Mouse (Mus musculus) ES-E14 (cell line): ENCODE data around the gene Ift88. TPM values are rescaled to one million over a fixed set of nuclear protein-coding genes. Genes with fewer than 3 reads are reported as not detected.

Source experiments
- DNase-seq: peaks from one replicate; pipeline ENCODE4 v3.0.0-alpha.2; 2013; ENCODE audit warnings: low read depth, low spot score
- H3K27ac ChIP-seq: 2 replicates; pipeline ENCODE4 v1.5.1; 2012; ENCODE audit warnings: low read depth, mild to moderate bottlenecking, low read length, moderate library complexity, mixed read lengths; ENCODE audit not compliant: poor library complexity, insufficient read depth, severe bottlenecking
- H3K36me3 ChIP-seq: 2 replicates; pipeline ENCODE4 v1.6.1; 2012; ENCODE audit warnings: mild to moderate bottlenecking, low read length, moderate library complexity, mixed read lengths; ENCODE audit not compliant: control insufficient read depth, poor library complexity, insufficient read depth, severe bottlenecking
- H3K4me1 ChIP-seq, 2 experiments: fragments of 150-350 bp in 1 of 2; sonication (generic) in 1 of 2; 2 replicates each; pipeline ENCODE4 v1.6.1; 2012; ENCODE audit warnings: low read length in 2 of 2, mild to moderate bottlenecking in 1 of 2, mixed read lengths in 1 of 2; ENCODE audit not compliant: control insufficient read depth in 2 of 2, insufficient read depth in 2 of 2, poor library complexity in 1 of 2
- H3K4me3 ChIP-seq, 2 experiments: fragments of 150-350 bp in 1 of 2; sonication (generic) in 1 of 2; 2 replicates each; pipeline ENCODE4 v1.5.1; 2012; ENCODE audit warnings: low read length in 2 of 2, low read depth in 1 of 2, mild to moderate bottlenecking in 1 of 2, mixed read lengths in 1 of 2; ENCODE audit not compliant: insufficient read depth in 1 of 2, poor library complexity in 1 of 2, severe bottlenecking in 1 of 2
- H3K9ac ChIP-seq: 2 replicates; pipeline ENCODE4 v1.6.1; 2012; ENCODE audit warnings: low read depth, mild to moderate bottlenecking, low read length, mixed read lengths; ENCODE audit not compliant: poor library complexity, insufficient read depth, severe bottlenecking
- H3K9me3 ChIP-seq: fragments of 150-350 bp; sonication (generic); 2 replicates; pipeline ENCODE4 v1.6.1; 2012; ENCODE audit warnings: low read depth, mild to moderate bottlenecking, low read length; ENCODE audit not compliant: control insufficient read depth, insufficient read depth
- CHD2 ChIP-seq: IDR thresholded peaks from 2 replicates; pipeline ENCODE4 v1.6.1; 2014; ENCODE audit warnings: mild to moderate bottlenecking, low read depth, low read length, inconsistent platforms
- HCFC1 ChIP-seq: IDR thresholded peaks from 2 replicates; pipeline ENCODE4 v1.6.1; 2012; ENCODE audit warnings: low read length, inconsistent platforms, borderline replicate concordance; ENCODE audit not compliant: insufficient read depth
- MAFK ChIP-seq: IDR thresholded peaks from 2 replicates; pipeline ENCODE4 v1.6.1; 2014; ENCODE audit warnings: mild to moderate bottlenecking, low read depth, low read length, inconsistent platforms; ENCODE audit not compliant: insufficient read depth
- ZC3H11A ChIP-seq: IDR thresholded peaks from 2 replicates; pipeline ENCODE4 v1.6.1; 2012; ENCODE audit warnings: low read depth, mild to moderate bottlenecking, inconsistent platforms, low read length, borderline replicate concordance
- ZNF384 ChIP-seq: IDR thresholded peaks from 2 replicates; pipeline ENCODE4 v1.6.1; 2012; ENCODE audit warnings: low read depth, low read length, inconsistent platforms
- in situ Hi-C, 2 experiments: fragments of 600-800 bp; cut with MboI; formaldehyde crosslinking; loops; one replicate each; pipeline ENCODE4 v1.15.1; 2025; ENCODE audit warnings: low sequenced_read_pairs in 2 of 2, inconsistent platforms in 1 of 2; ENCODE audit not compliant: unreplicated experiment in 2 of 2
- total RNA-seq: library from RNA; depleted of rRNA; stranded (reverse); fragments of 300-350 nt; gene quantifications from 2 replicates; pipeline ENCODE4 v1.2.3, GENCODE M21; 2012

The Ift88 gene
- total RNA-seq, 1 experiment = 3.6 TPM

DNA sequence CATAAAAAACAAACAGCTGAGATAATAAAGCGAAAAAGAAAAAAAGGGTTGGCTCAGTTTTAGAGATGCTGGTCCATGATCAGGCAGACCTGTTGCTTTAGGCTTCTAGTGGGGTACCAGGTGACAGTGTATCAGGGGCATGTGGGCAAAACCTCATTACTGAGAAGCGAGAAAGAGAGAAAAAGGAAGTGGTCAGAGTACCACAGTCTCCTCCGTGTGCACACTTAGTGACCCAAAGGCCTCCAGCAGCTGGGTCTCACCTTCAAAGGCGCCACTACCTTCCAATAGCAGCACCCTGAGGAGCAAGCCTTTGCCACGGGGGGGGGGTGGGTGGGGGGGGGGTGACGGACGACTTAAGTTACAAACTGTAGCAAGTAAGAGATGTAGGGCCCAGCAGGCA, 103.3 kb downstream of the Ift88 start:
- Histone ChIP-seq H3K36me3 (peaks cover 8% of the 10 kb centered on the region; the same call in 1 of the 2 replicates), H3K4me1 (peaks cover 5 to 37% of the 10 kb centered on the region in 2 experiments), H3K4me3 (no peak overlapping the region), H3K9ac (no peak overlapping the region), H3K27ac (peak overlapping the region; percentile 16; the same call in 1 of the 2 replicates), H3K9me3 (no peaks in the 10 kb centered on the region)
- no peak for TF ChIP-seq ZC3H11A
- no peak for TF ChIP-seq MAFK
- TF ChIP-seq CHD2 = no peak
- no peak for TF ChIP-seq ZNF384
- no peak for TF ChIP-seq HCFC1
- no peak for DNase-seq
- in situ Hi-C loops = no loop called here

GRCm38 (mm10) chr14:57527598-57527997, 103.7 kb downstream of the Ift88 start:
- H3K4me1 ChIP-seq = peaks cover 5 to 39% of the 10 kb centered on the region in 2 experiments
- no peaks in the 10 kb centered on the region for H3K9me3 ChIP-seq
- H3K36me3 ChIP-seq = peaks cover 6% of the 10 kb centered on the region; the same call in 1 of the 2 replicates
- in situ Hi-C loops = no loop called here
- H3K27ac ChIP-seq = peak overlapping the region; percentile 16; the same call in 1 of the 2 replicates
- TF ChIP-seq ZC3H11A = no peak
- TF ChIP-seq HCFC1 = no peak
- no peak for TF ChIP-seq MAFK
- no peak for TF ChIP-seq CHD2
- no peak for TF ChIP-seq ZNF384
- H3K9ac ChIP-seq = no peak overlapping the region
- no peak for DNase-seq
- no peak overlapping the region for H3K4me3 ChIP-seq

GRCm38 (mm10) chr14:57529086-57529785, 105.4 kb downstream of the Ift88 start:
- no peak for TF ChIP-seq CHD2
- TF ChIP-seq ZNF384 = no peak
- Histone ChIP-seq H3K36me3 (no peaks in the 10 kb centered on the region), H3K9me3 (no peaks in the 10 kb centered on the region), H3K4me1 (peaks cover 5 to 41% of the 10 kb centered on the region in 2 experiments), H3K9ac (peak overlapping the region; percentile 63; the same call in 1 of the 2 replicates), H3K27ac (peak overlapping the region; percentile 93), H3K4me3 (peak overlapping the region; percentile 5 to 26; a peak in 3 of 4 replicates)
- in situ Hi-C loops = no loop called here
- no peak for DNase-seq

DNA sequence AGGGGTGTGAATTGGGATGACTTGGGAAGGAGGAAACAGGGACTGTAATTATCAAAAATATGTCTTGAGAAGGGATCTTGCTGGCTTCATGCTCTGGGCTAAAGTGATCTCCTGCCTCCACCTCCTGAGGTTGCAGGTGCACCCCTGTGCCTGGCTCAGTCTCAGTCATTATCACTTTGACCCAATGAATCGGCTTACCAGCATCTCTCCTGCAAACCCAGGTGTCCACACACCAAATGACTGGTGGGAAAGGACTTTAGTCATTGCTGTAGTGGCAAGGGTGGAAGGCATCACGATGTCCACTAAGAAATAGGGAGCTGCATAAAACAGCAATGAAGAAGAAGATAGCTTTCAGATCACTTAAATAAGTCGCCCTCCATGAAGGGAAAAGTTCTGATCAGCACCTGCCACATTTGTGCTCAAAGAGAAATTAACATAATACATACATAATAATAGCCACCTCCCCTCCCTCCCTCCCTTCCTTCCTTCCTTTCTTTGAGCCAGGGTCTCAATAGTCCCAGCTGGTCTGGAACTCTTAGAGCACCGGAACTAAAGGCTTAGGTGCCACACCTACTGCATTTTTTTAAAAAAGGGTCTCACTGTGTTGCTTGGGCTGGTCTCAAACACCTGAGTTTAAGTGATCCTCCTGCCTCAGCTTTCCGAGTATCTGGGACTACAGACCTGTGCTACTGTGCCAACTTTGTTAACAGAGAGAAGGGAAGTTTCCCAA, 106.1 kb downstream of the Ift88 start:
- peaks cover 5 to 48% of the 10 kb centered on the region in 2 experiments for H3K4me1 ChIP-seq
- no peak for TF ChIP-seq CHD2
- peak; percentile 92 for TF ChIP-seq ZNF384
- peak overlapping the region; percentile 97 for H3K27ac ChIP-seq
- in situ Hi-C loops = no loop called here
- DNase-seq = no peak
- H3K4me3 ChIP-seq = peak overlapping the region; percentile 5 to 27; a peak in 3 of 4 replicates
- H3K9ac ChIP-seq = peak overlapping the region; percentile 74; the same call in 1 of the 2 replicates
- no peaks in the 10 kb centered on the region for H3K36me3 ChIP-seq
- no peaks in the 10 kb centered on the region for H3K9me3 ChIP-seq
